Mouse (Mus musculus) heart, adult 2 months (tissue): ENCODE data around the gene Adamtsl1. TPM values are rescaled to one million over a fixed set of nuclear protein-coding genes. Genes with fewer than 3 reads are reported as not detected.

Experiments used
- DNase-seq, 2 experiments: peaks; one replicate each; pipeline ENCODE4 v3.0.0; 2021
- H3K27ac ChIP-seq: fragments of 200-600 bp; 2 replicates; pipeline ENCODE4 v1.8.1; 2022
- H3K27me3 ChIP-seq: fragments of 200-500 bp; 2 replicates; pipeline ENCODE4 v1.6.1; 2012; ENCODE audit warnings: mild to moderate bottlenecking, low read length, inconsistent platforms, mixed read lengths; ENCODE audit not compliant: control insufficient read depth, insufficient read depth
- H3K36me3 ChIP-seq: fragments of 200-500 bp; 2 replicates; pipeline ENCODE4 v1.6.1; 2012; ENCODE audit warnings: low read length, inconsistent platforms; ENCODE audit not compliant: control insufficient read depth, insufficient read depth
- H3K4me1 ChIP-seq: fragments of 200-500 bp; 2 replicates; pipeline ENCODE4 v1.6.1; 2011; ENCODE audit warnings: low read length; ENCODE audit not compliant: control insufficient read depth, insufficient read depth
- H3K4me3 ChIP-seq: fragments of 200-600 bp; 2 replicates; pipeline ENCODE4 v1.8.1; 2022
- H3K79me2 ChIP-seq: fragments of 200-500 bp; replicated peaks from 2 replicates; pipeline ENCODE4 v1.6.1; 2012; ENCODE audit warnings: mild to moderate bottlenecking, inconsistent platforms, low read length, moderate library complexity, mixed read lengths; ENCODE audit not compliant: control insufficient read depth, insufficient read depth
- H3K9ac ChIP-seq: fragments of 200-500 bp; 2 replicates; pipeline ENCODE4 v1.6.1; 2012; ENCODE audit warnings: low read depth, mild to moderate bottlenecking, control low read depth, inconsistent platforms, low read length, mixed read lengths
- CTCF ChIP-seq: fragments of 200-600 bp; IDR thresholded peaks from 2 replicates; pipeline ENCODE4 v1.8.1; 2022; ENCODE audit warnings: antibody characterized with exemption, mild to moderate bottlenecking, moderate library complexity
- EP300 ChIP-seq: fragments of 200-500 bp; IDR thresholded peaks from 2 replicates; pipeline ENCODE4 v1.6.1; 2011; ENCODE audit warnings: low read depth, low read length, control low read depth; ENCODE audit not compliant: insufficient read depth
- POLR2A ChIP-seq: fragments of 200-500 bp; IDR thresholded peaks from 2 replicates; pipeline ENCODE4 v1.6.1; 2011; ENCODE audit warnings: mild to moderate bottlenecking, low read depth, low read length, control low read depth; ENCODE audit not compliant: insufficient read depth
- WGBS: fragments of 180-500 bp; shearing (Covaris S2); methylation state at CpG from one replicate; pipeline ENCODE4 v1.1.7; 2018; 5-methylcytosine and 5-hydroxymethylcytosine counted together
- intact Hi-C: fragments of 180-260 bp; cut with DNase I; formaldehyde crosslinking; loops from one replicate; pipeline ENCODE4 v1.15.1; 2025
- long read RNA-seq: library from polyadenylated mRNA; stranded (forward); transcript quantifications from one replicate; pipeline ENCODE4 v2.0.0, GENCODE M21; 2021
- polyA plus RNA-seq: library from polyadenylated mRNA; depleted of rRNA; stranded (reverse); fragments of >200 nt; gene quantifications from 2 replicates; pipeline ENCODE4 v1.2.3, GENCODE M21; 2012; rRNA removed
- total RNA-seq, 2 experiments: library from RNA; stranded (reverse); gene quantifications; 2 replicates each; pipeline ENCODE4 v1.2.3; 2021

The Adamtsl1 gene
- total RNA-seq (1 to 10 TPM; 2.4 to 3.2 TPM), polyA plus RNA-seq (2.2 and 2.9 TPM in 2 replicates)
- long read RNA-seq, partial matches to known transcripts: 1 of 2 reads
- long read RNA-seq, other reads (novel, unspliced or antisense): 1 of 2 reads

- Histone ChIP-seq H3K27ac (no peak within 1 kb of the TSS), H3K36me3 (no peaks in the 10 kb centered on the region), H3K4me3 (peak within 1 kb of the TSS; percentile 40), H3K4me1 (no peaks in the 10 kb centered on the region), H3K9ac (no peak within 1 kb of the TSS), H3K79me2 (no peaks in the 10 kb centered on the region), H3K27me3 (no peaks in the 10 kb centered on the region; the same call in 1 of the 2 replicates)
- peak in 1 of 2 experiments; percentile 2 for DNase-seq
- TF ChIP-seq POLR2A (no peak), CTCF (no peak), EP300 (no peak)
- WGBS: 6% methylated on average over 9 of the region's 9 CpGs
- intact Hi-C loops: no loop called here
Observed at GRCm38 (mm10) chr4:85513792-85514191, at the start of gene Adamtsl1. TSS of gene Adamtsl1 (plus strand) at chr4:85514172.

- DNase-seq: no peak
- Histone ChIP-seq H3K9ac (no peak overlapping the region), H3K27ac (no peak overlapping the region), H3K79me2 (no peaks in the 10 kb centered on the region), H3K4me1 (no peaks in the 10 kb centered on the region), H3K27me3 (no peaks in the 10 kb centered on the region), H3K4me3 (no peak overlapping the region), H3K36me3 (no peaks in the 10 kb centered on the region)
- intact Hi-C loops: no loop called here
- WGBS: 93% methylated on average over 6 of the region's 6 CpGs
- TF ChIP-seq POLR2A: no peak
- TF ChIP-seq CTCF: no peak
- no peak for TF ChIP-seq EP300
Observed at GRCm38 (mm10) chr4:85483586-85483985, 30.4 kb upstream of the Adamtsl1 start.

GRCm38 (mm10) chr4:85486316-85486946, 27.5 kb upstream of the Adamtsl1 start:
- TF ChIP-seq EP300 (no peak), CTCF (no peak), POLR2A (no peak)
- H3K9ac ChIP-seq: no peak overlapping the region
- no peaks in the 10 kb centered on the region for H3K36me3 ChIP-seq
- H3K27ac ChIP-seq: no peak overlapping the region
- H3K27me3 ChIP-seq: no peaks in the 10 kb centered on the region
- H3K79me2 ChIP-seq: no peaks in the 10 kb centered on the region
- 72% methylated on average over 10 of the region's 10 CpGs for WGBS
- intact Hi-C loops: no loop called here
- no peaks in the 10 kb centered on the region for H3K4me1 ChIP-seq
- no peak overlapping the region for H3K4me3 ChIP-seq
- DNase-seq: no peak

- H3K4me1 ChIP-seq: no peaks in the 10 kb centered on the region
- intact Hi-C loops: no loop called here
Observed at GRCm38 (mm10) chr4:85505718-85506117, 8.3 kb upstream of the Adamtsl1 start.

GRCm38 (mm10) chr4:85506976-85507375, 7.0 kb upstream of the Adamtsl1 start:
- TF ChIP-seq EP300: no peak
- TF ChIP-seq POLR2A: no peak
- TF ChIP-seq CTCF: no peak
- 63% methylated on average over 2 of the region's 2 CpGs for WGBS
- intact Hi-C loops: no loop called here

More at GRCm38 (mm10) chr4:85505718-85506117, 8.3 kb upstream of the Adamtsl1 start:
- H3K27me3 ChIP-seq: no peaks in the 10 kb centered on the region
- no peak for DNase-seq
- no peak for TF ChIP-seq POLR2A
- TF ChIP-seq EP300: no peak
- TF ChIP-seq CTCF: no peak
- no peaks in the 10 kb centered on the region for H3K36me3 ChIP-seq
- no peak overlapping the region for H3K4me3 ChIP-seq
- no peak overlapping the region for H3K9ac ChIP-seq
- H3K79me2 ChIP-seq: no peaks in the 10 kb centered on the region
- H3K27ac ChIP-seq: no peak overlapping the region
- WGBS: 50% methylated on average over 3 of the region's 3 CpGs

GRCm38 (mm10) chr4:85507491-85507890, 6.5 kb upstream of the Adamtsl1 start:
- Histone ChIP-seq H3K36me3 (no peaks in the 10 kb centered on the region), H3K9ac (no peak overlapping the region), H3K4me3 (no peak overlapping the region), H3K27ac (no peak overlapping the region), H3K79me2 (no peaks in the 10 kb centered on the region), H3K4me1 (no peaks in the 10 kb centered on the region), H3K27me3 (no peaks in the 10 kb centered on the region)
- DNase-seq: no peak
- TF ChIP-seq POLR2A: no peak
- TF ChIP-seq EP300: no peak
- no peak for TF ChIP-seq CTCF
- WGBS: 61% methylated on average over 5 of the region's 5 CpGs
- intact Hi-C loops: no loop called here

More at GRCm38 (mm10) chr4:85506976-85507375, 7.0 kb upstream of the Adamtsl1 start:
- Histone ChIP-seq H3K4me1 (no peaks in the 10 kb centered on the region), H3K36me3 (no peaks in the 10 kb centered on the region), H3K4me3 (no peak overlapping the region), H3K79me2 (no peaks in the 10 kb centered on the region), H3K27ac (no peak overlapping the region), H3K27me3 (no peaks in the 10 kb centered on the region), H3K9ac (no peak overlapping the region)
- no peak for DNase-seq
